Mouse (Mus musculus): ENCODE results near the gene Glce.

DNA sequence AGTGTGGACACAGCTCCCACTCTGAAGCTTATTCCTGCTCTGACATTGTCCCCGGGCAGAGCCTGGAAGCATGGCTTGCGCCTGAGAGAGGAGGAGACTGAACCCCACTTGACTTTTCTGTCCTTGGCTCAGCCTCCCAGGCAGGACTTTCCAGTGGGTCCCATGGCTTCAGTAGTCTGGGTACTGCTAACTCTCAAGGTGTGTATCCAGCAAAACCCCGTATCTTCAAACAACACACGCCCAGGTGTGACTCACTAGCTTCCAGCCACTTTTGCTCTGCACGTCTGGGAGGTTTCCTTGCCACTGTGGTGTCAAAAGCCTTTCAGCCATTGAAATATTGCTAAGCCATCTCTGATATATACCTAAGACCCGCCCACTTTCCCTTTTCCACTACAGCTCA is 105.1 kb downstream of the Glce start:
- TF ChIP-seq CTCF (IDR thresholded peaks at IDR 0.05; ENCODE audit: control insufficient read depth, insufficient read depth, low read length) (no peak), POLR2A (IDR thresholded peaks at IDR 0.05; ENCODE audit: borderline replicate concordance, control insufficient read depth, low read depth, low read length) (no peak)
